Mouse (Mus musculus) ZHBTc4 (cell line): ENCODE results near the gene Gucy1b2.
A peak's percentile ranks its signal among the peaks of the same experiment; 100 is the strongest.

ENCODE experiments used
- DNase-seq: peaks from one replicate; pipeline ENCODE4 v3.0.0-alpha.2; 2011; ENCODE audit warnings: low read depth, low spot score

The Gucy1b2 gene

GRCm38 (mm10) chr14:62456239-62456747 is at the start of gene Gucy1b2:
Gucy1b2 (minus strand) TSS chr14:62456289.
- DNase-seq, result no peak

- no peak for DNase-seq
Observed at GRCm38 (mm10) chr14:62497391-62497790, 41.3 kb upstream of the Gucy1b2 start.

GRCm38 (mm10) chr14:62496501-62496900 is 40.4 kb upstream of the Gucy1b2 start:
- no peak for DNase-seq

GRCm38 (mm10) chr14:62493456-62493855 is 37.4 kb upstream of the Gucy1b2 start:
- DNase-seq, result no peak

GRCm38 (mm10) chr14:62492196-62492850 is 36.2 kb upstream of the Gucy1b2 start:
- peak; percentile 82 for DNase-seq

GRCm38 (mm10) chr14:62488270-62488669 is 32.2 kb upstream of the Gucy1b2 start:
- no peak for DNase-seq

- DNase-seq, result peak; percentile 9
Observed at GRCm38 (mm10) chr14:62481381-62481780, 25.3 kb upstream of the Gucy1b2 start.

GRCm38 (mm10) chr14:62479395-62479794 is 23.3 kb upstream of the Gucy1b2 start:
- no peak for DNase-seq

GRCm38 (mm10) chr14:62474481-62474880 is 18.4 kb upstream of the Gucy1b2 start:
- no peak for DNase-seq

GRCm38 (mm10) chr14:62472061-62472460 is 16.0 kb upstream of the Gucy1b2 start:
- DNase-seq, result no peak

GRCm38 (mm10) chr14:62468753-62469125 is 12.7 kb upstream of the Gucy1b2 start:
- no peak for DNase-seq

- no peak for DNase-seq
Observed at GRCm38 (mm10) chr14:62468119-62468752, 12.1 kb upstream of the Gucy1b2 start.

GRCm38 (mm10) chr14:62464966-62465365 is 8.9 kb upstream of the Gucy1b2 start:
- no peak for DNase-seq

GRCm38 (mm10) chr14:62459541-62459940 is 3.5 kb upstream of the Gucy1b2 start:
- DNase-seq, result peak; percentile 22

- DNase-seq, result peak; percentile 78
Observed at GRCm38 (mm10) chr14:62457420-62458181, 1.5 kb upstream of the Gucy1b2 start.

GRCm38 (mm10) chr14:62455570-62455879 is 564 bp downstream of the Gucy1b2 start:
- no peak for DNase-seq

- no peak for DNase-seq
Observed at GRCm38 (mm10) chr14:62454760-62455569, 1.1 kb downstream of the Gucy1b2 start.

- no peak for DNase-seq
Observed at GRCm38 (mm10) chr14:62454136-62454535, 2.0 kb downstream of the Gucy1b2 start.

- no peak for DNase-seq
Observed at GRCm38 (mm10) chr14:62453276-62453675, 2.8 kb downstream of the Gucy1b2 start.

GRCm38 (mm10) chr14:62450706-62451105 is 5.4 kb downstream of the Gucy1b2 start:
- no peak for DNase-seq

GRCm38 (mm10) chr14:62447214-62447548 is 8.9 kb downstream of the Gucy1b2 start:
- no peak for DNase-seq
